Mouse (Mus musculus) liver, postnatal 0 days (tissue): ENCODE data around the gene Mymk.
A peak's percentile ranks its signal among the peaks of the same experiment; 100 is the strongest.

ENCODE experiments used
- CTCF ChIP-seq: sonication (generic); IDR thresholded peaks from 2 replicates; pipeline ENCODE4 v1.5.1; 2016; ENCODE audit warnings: antibody characterized with exemption, low read depth
- EP300 ChIP-seq: IDR thresholded peaks from 2 replicates; pipeline ENCODE4 v1.6.1; 2016; ENCODE audit warnings: antibody characterized with exemption, low read depth, mild to moderate bottlenecking

- TF ChIP-seq CTCF (peak; percentile 27; the same call in 1 of the 2 replicates), EP300 (no peak)
These were observed 14.6 kb upstream of the Mymk start for GRCm38 (mm10) chr2:27086483-27087010.
